8 mouse cellular contexts compared by ENCODE assay signal in the genomic region with DNA sequence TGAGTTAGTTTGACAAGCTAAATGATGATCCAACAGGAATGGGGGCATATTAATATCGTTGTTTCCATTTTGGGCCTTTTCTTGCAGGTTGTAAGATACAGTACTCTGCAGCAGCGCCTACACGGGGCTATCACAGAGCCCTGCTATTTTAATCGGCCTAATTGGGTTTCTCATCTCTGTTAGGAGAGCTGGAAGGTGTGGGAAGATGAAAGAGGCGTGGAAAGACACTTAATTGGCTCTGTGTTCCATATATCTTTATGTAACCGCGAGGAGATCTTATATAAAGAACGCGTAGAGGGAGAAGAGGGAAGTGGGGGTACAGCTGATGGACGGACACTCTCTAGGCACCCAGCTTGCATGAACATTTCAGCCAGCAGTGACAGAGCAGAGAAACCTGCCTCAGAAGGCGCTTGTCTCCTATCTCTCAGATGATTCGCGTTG.
DNase-seq lines count a peak whose midpoint lies in the region; ATAC-seq and TF ChIP-seq lines count a peak whose summit lies in the region.

No protein-coding gene starts in this region.

- DNase-seq in heart, postnatal 10 days: no peak
- no peak for DNase-seq in hindbrain, embryonic 14.5 days (ENCODE audit: low spot score)
- no peak for DNase-seq in midbrain, postnatal 0 days (ENCODE audit: low spot score)
- no peak for DNase-seq in urinary bladder, postnatal 4 days (ENCODE audit: low spot score in 2 of 2)

- H3K9me3 ChIP-seq in heart, embryonic 15.5 days (replicated peaks): no peaks in the 10 kb centered on the region
- H3K9me3 ChIP-seq in embryonic facial prominence, embryonic 15.5 days (replicated peaks): no peaks in the 10 kb centered on the region
- no peaks in the 10 kb centered on the region for H3K9me3 ChIP-seq in hindbrain, embryonic 14.5 days (ENCODE audit: control insufficient read depth, low read length)
- H3K9me3 ChIP-seq in midbrain, postnatal 0 days (ENCODE audit: low read length): no peaks in the 10 kb centered on the region
- H3K9me3 ChIP-seq in intestine, embryonic 15.5 days: no peaks in the 10 kb centered on the region

- no peak overlapping the region for H3K27ac ChIP-seq in heart, embryonic 15.5 days
- no peak overlapping the region for H3K27ac ChIP-seq in embryonic facial prominence, embryonic 15.5 days (replicated peaks)
- no peak overlapping the region for H3K27ac ChIP-seq in hindbrain, embryonic 14.5 days
- no peak overlapping the region for H3K27ac ChIP-seq in midbrain, postnatal 0 days (ENCODE audit: low read depth, low read length)
- no peak overlapping the region for H3K27ac ChIP-seq in intestine, embryonic 15.5 days

- H3K9ac ChIP-seq in heart, embryonic 15.5 days: no peak overlapping the region
- no peak overlapping the region for H3K9ac ChIP-seq in embryonic facial prominence, embryonic 15.5 days
- no peak overlapping the region for H3K9ac ChIP-seq in hindbrain, embryonic 14.5 days
- H3K9ac ChIP-seq in midbrain, postnatal 0 days (replicated peaks; ENCODE audit: low read length, poor library complexity, severe bottlenecking): no peak overlapping the region
- no peak overlapping the region for H3K9ac ChIP-seq in intestine, embryonic 15.5 days

- no peak for TF ChIP-seq CTCF in midbrain, postnatal 0 days (IDR thresholded peaks at IDR 0.05)

- no peak overlapping the region for H3K4me3 ChIP-seq in heart, embryonic 15.5 days
- no peak overlapping the region for H3K4me3 ChIP-seq in embryonic facial prominence, embryonic 15.5 days (replicated peaks)
- H3K4me3 ChIP-seq in hindbrain, embryonic 14.5 days (replicated peaks; ENCODE audit: low read length): no peak overlapping the region
- no peak overlapping the region for H3K4me3 ChIP-seq in midbrain, postnatal 0 days (ENCODE audit: low read depth, low read length)
- H3K4me3 ChIP-seq in intestine, embryonic 15.5 days (replicated peaks): no peak overlapping the region

- no peaks in the 10 kb centered on the region for H3K36me3 ChIP-seq in heart, embryonic 15.5 days
- H3K36me3 ChIP-seq in embryonic facial prominence, embryonic 15.5 days: no peaks in the 10 kb centered on the region
- H3K36me3 ChIP-seq in hindbrain, embryonic 14.5 days (replicated peaks; ENCODE audit: control insufficient read depth, insufficient read depth): no peaks in the 10 kb centered on the region
- no peaks in the 10 kb centered on the region for H3K36me3 ChIP-seq in midbrain, postnatal 0 days (ENCODE audit: insufficient read depth, low read length)
- no peaks in the 10 kb centered on the region for H3K36me3 ChIP-seq in intestine, embryonic 15.5 days

- ATAC-seq in heart, embryonic 15.5 days (replicated peaks; ENCODE audit: insufficient number of reproducible peaks, insufficient read depth, low FRiP score, low read depth): no peak
- no peak for ATAC-seq in embryonic facial prominence, embryonic 15.5 days (ENCODE audit: insufficient number of reproducible peaks, low FRiP score, low TSS enrichment, low read depth)
- ATAC-seq in hindbrain, embryonic 14.5 days (ENCODE audit: low FRiP score): no peak
- no peak for ATAC-seq in midbrain, postnatal 0 days (ENCODE audit: low FRiP score)
- ATAC-seq in intestine, embryonic 15.5 days: no peak
- no peak for ATAC-seq in megakaryocyte progenitor cell, adult 5-6 weeks (replicated peaks; ENCODE audit: poor library complexity)

- 58% methylated on average over 13 of the region's 13 CpGs for WGBS in heart, embryonic 15.5 days
- WGBS in embryonic facial prominence, embryonic 15.5 days: 59% methylated on average over 13 of the region's 13 CpGs
- 63% methylated on average over 13 of the region's 13 CpGs for WGBS in hindbrain, embryonic 14.5 days
- WGBS in midbrain, postnatal 0 days: 57% methylated on average over 13 of the region's 13 CpGs
- 63% methylated on average over 13 of the region's 13 CpGs for WGBS in intestine, embryonic 15.5 days

- intact Hi-C loops in heart, postnatal 10 days (cut with DNase I): loop anchor here (1.0 to 5.0 kb wide), 4 partner anchors 59 to 501 kb away; no protein-coding TSS in a partner anchor

- H3K4me1 ChIP-seq in heart, embryonic 15.5 days (replicated peaks): no peaks in the 10 kb centered on the region
- no peaks in the 10 kb centered on the region for H3K4me1 ChIP-seq in embryonic facial prominence, embryonic 15.5 days
- no peaks in the 10 kb centered on the region for H3K4me1 ChIP-seq in hindbrain, embryonic 14.5 days (replicated peaks; ENCODE audit: control insufficient read depth, insufficient read depth, low read length)
- H3K4me1 ChIP-seq in midbrain, postnatal 0 days (ENCODE audit: insufficient read depth, low read length): no peaks in the 10 kb centered on the region
- H3K4me1 ChIP-seq in intestine, embryonic 15.5 days (replicated peaks): no peaks in the 10 kb centered on the region

- H3K4me2 ChIP-seq in heart, embryonic 15.5 days: peak overlapping the region; percentile 38
- peak overlapping the region; percentile 29; the same call in 1 of the 2 replicates for H3K4me2 ChIP-seq in embryonic facial prominence, embryonic 15.5 days (replicated peaks)
- peak overlapping the region; percentile 38 for H3K4me2 ChIP-seq in hindbrain, embryonic 14.5 days (replicated peaks)
- peak overlapping the region; percentile 23; the same call in 1 of the 2 replicates for H3K4me2 ChIP-seq in midbrain, postnatal 0 days (ENCODE audit: low read depth, low read length, poor library complexity, severe bottlenecking)
- H3K4me2 ChIP-seq in intestine, embryonic 15.5 days (replicated peaks): no peak overlapping the region

- peaks cover 8% of the 10 kb centered on the region for H3K27me3 ChIP-seq in heart, embryonic 15.5 days
- no peaks in the 10 kb centered on the region for H3K27me3 ChIP-seq in embryonic facial prominence, embryonic 15.5 days
- H3K27me3 ChIP-seq in hindbrain, embryonic 14.5 days (ENCODE audit: control insufficient read depth, insufficient read depth, low read length): no peaks in the 10 kb centered on the region
- no peaks in the 10 kb centered on the region for H3K27me3 ChIP-seq in midbrain, postnatal 0 days (ENCODE audit: insufficient read depth, low read length)
- H3K27me3 ChIP-seq in intestine, embryonic 15.5 days (replicated peaks): no peaks in the 10 kb centered on the region
